ENCODE assay signal across 10 mouse cellular contexts in genomic region chr4:31924301-31925185, GRCm38 (mm10). TPM values are rescaled to one million over a fixed set of nuclear protein-coding genes. Genes with fewer than 3 reads are reported as not detected.
DNase-seq lines count a peak whose midpoint lies in the region; ATAC-seq lines count a peak whose summit lies in the region.
"Had no signal": no experiment of that assay in that cellular context is flagged by ENCODE, and none has a peak within 500 bp of the region (broad histone marks: within the 10 kb centered on the region; RNA-seq: fewer than 3 reads in every experiment).

No protein-coding gene starts in this region.

- H3K4me1 ChIP-seq in kidney, embryonic 14.5 days (ENCODE audit: control insufficient read depth, insufficient read depth, low read length), result peaks cover 3% of the 10 kb centered on the region; the same call in 1 of the 2 replicates
- H3K4me1 ChIP-seq in limb, embryonic 10.5 days, result peaks cover 48% of the 10 kb centered on the region
- H3K4me1 ChIP-seq in neural tube, embryonic 13.5 days (replicated peaks), result peaks cover 9% of the 10 kb centered on the region
- H3K4me1 ChIP-seq: embryonic facial prominence, embryonic 15.5 days had no signal

- no peak for DNase-seq in kidney, adult 18-20 months
- DNase-seq in embryo, embryonic 10.5 days (ENCODE audit: low spot score), result peak; percentile 65
- DNase-seq in limb, embryonic 10.5 days (ENCODE audit: low spot score), result peak; percentile 57
- DNase-seq in right cerebral cortex, postnatal 25 days, result no peak
- no peak for DNase-seq in T-cell, adult 2 months (ENCODE audit: low spot score)
- DNase-seq in left cerebral cortex, postnatal 36 days (ENCODE audit: low spot score in 2 of 2), result no peak
- DNase-seq: layer of hippocampus, adult 9-11 months had no signal

- ATAC-seq in kidney, embryonic 14.5 days (ENCODE audit: low FRiP score, low TSS enrichment), result peak; percentile 81
- ATAC-seq in neural tube, embryonic 13.5 days (ENCODE audit: low read depth), result no peak

- no peaks in the 10 kb centered on the region for H3K36me3 ChIP-seq in kidney, embryonic 14.5 days (ENCODE audit: control insufficient read depth, insufficient read depth, low read length)
- H3K36me3 ChIP-seq in limb, embryonic 10.5 days, result no peaks in the 10 kb centered on the region
- no peaks in the 10 kb centered on the region for H3K36me3 ChIP-seq in neural tube, embryonic 13.5 days
- H3K36me3 ChIP-seq: embryonic facial prominence, embryonic 15.5 days had no signal

- H3K4me3 ChIP-seq in kidney, embryonic 14.5 days (ENCODE audit: low read length), result no peak overlapping the region
- H3K4me3 ChIP-seq in limb, embryonic 10.5 days, result 0 out of 2 replicates have a peak overlapping the region, but pooled peaks have one; percentile 12
- H3K4me3 ChIP-seq in neural tube, embryonic 13.5 days, result peak overlapping the region; percentile 14; the same call in 1 of the 2 replicates
- H3K4me3 ChIP-seq: embryonic facial prominence, embryonic 15.5 days had no signal

- H3K9ac ChIP-seq in kidney, embryonic 14.5 days (ENCODE audit: low read depth, low read length), result no peak overlapping the region
- H3K9ac ChIP-seq in neural tube, embryonic 13.5 days, result 0 out of 2 replicates have a peak overlapping the region, but pooled peaks have one; percentile 31
- H3K9ac ChIP-seq: embryonic facial prominence, embryonic 15.5 days had no signal

- intact Hi-C loops in left cerebral cortex, postnatal 36 days (cut with DNase I), result no loop called here

- peak overlapping the region; percentile 48; the same call in 1 of the 2 replicates for H3K27ac ChIP-seq in kidney, embryonic 14.5 days (ENCODE audit: low read depth, low read length)
- H3K27ac ChIP-seq in limb, embryonic 10.5 days, result peak overlapping the region; percentile 82
- H3K27ac ChIP-seq in neural tube, embryonic 13.5 days (replicated peaks), result peak overlapping the region; percentile 38; the same call in 1 of the 2 replicates
- H3K27ac ChIP-seq: embryonic facial prominence, embryonic 15.5 days had no signal

- WGBS in kidney, embryonic 14.5 days, result 17% methylated on average over 14 of the region's 14 CpGs
- 28% methylated on average over 14 of the region's 14 CpGs for WGBS in limb, embryonic 10.5 days
- WGBS in neural tube, embryonic 13.5 days, result 13% methylated on average over 14 of the region's 14 CpGs

- H3K27me3 ChIP-seq in kidney, embryonic 14.5 days (ENCODE audit: control insufficient read depth, insufficient read depth, low read length), result no peaks in the 10 kb centered on the region
- no peaks in the 10 kb centered on the region for H3K27me3 ChIP-seq in limb, embryonic 10.5 days (ENCODE audit: low read depth, poor library complexity, severe bottlenecking)
- peaks cover 8% of the 10 kb centered on the region; the same call in 1 of the 2 replicates for H3K27me3 ChIP-seq in neural tube, embryonic 13.5 days

- H3K4me2 ChIP-seq in kidney, embryonic 14.5 days (replicated peaks; ENCODE audit: low read depth, low read length), result 0 out of 2 replicates have a peak overlapping the region, but pooled peaks have one; percentile 2
- H3K4me2 ChIP-seq in neural tube, embryonic 13.5 days, result peak overlapping the region; percentile 44
- H3K4me2 ChIP-seq: embryonic facial prominence, embryonic 15.5 days had no signal

- no peaks in the 10 kb centered on the region for H3K9me3 ChIP-seq in kidney, embryonic 14.5 days (ENCODE audit: control insufficient read depth, low read length)
- H3K9me3 ChIP-seq in limb, embryonic 10.5 days (replicated peaks), result no peaks in the 10 kb centered on the region
- no peaks in the 10 kb centered on the region for H3K9me3 ChIP-seq in neural tube, embryonic 13.5 days
- H3K9me3 ChIP-seq: embryonic facial prominence, embryonic 15.5 days had no signal

RNA-seq across cellular contexts. Expression of gene Map3k7, which starts 39.4 kb away (rescaled TPM):
- polyA plus RNA-seq in kidney, embryonic 14.5 days (2014; fragmentation: Nextera tagmentation; extraction: Ambion mirVana), result 19.8 and 49.5 TPM in 2 replicates
- 46.6 and 54.1 TPM in 2 replicates for polyA plus RNA-seq in limb, embryonic 10.5 days (2016; fragmentation: Nextera tagmentation; extraction: Ambion mirVana)
- polyA plus RNA-seq in neural tube, embryonic 13.5 days (2015; fragmentation: Nextera tagmentation; extraction: Ambion mirVana), result 23.7 and 28.6 TPM in 2 replicates
- 10 to 100 TPM; 39.2 to 43.4 TPM for total RNA-seq in left cerebral cortex, postnatal 36 days (2021)

Comparison
In these comparisons a context has a peak if more than half of its experiments do, and no peak if none do; other contexts are left out.
1. DNase-seq: peak in embryo, embryonic 10.5 days (single experiment) and limb, embryonic 10.5 days (single experiment); none in kidney, adult 18-20 months (single experiment), right cerebral cortex, postnatal 25 days (single experiment), T-cell, adult 2 months (single experiment) and left cerebral cortex, postnatal 36 days (0 of 2).
2. Peak in every context shown above with its lines, with median percentiles within 50 percentile points of each other: H3K27ac ChIP-seq.